Mouse (Mus musculus) brain, embryonic 14.5 days (tissue): ENCODE results near the gene Noc2l.

Experiments used
- CTCF ChIP-seq: fragments of 200-500 bp; IDR thresholded peaks from 2 replicates; pipeline ENCODE4 v1.5.1; 2012; ENCODE audit warnings: inconsistent platforms, mild to moderate bottlenecking, moderate library complexity, borderline replicate concordance; ENCODE audit not compliant: insufficient read depth, insufficient read length; ENCODE audit errors: extremely low read depth
- POLR2A ChIP-seq: fragments of 200-500 bp; IDR thresholded peaks from 2 replicates; pipeline ENCODE4 v1.6.1; 2012; ENCODE audit warnings: mild to moderate bottlenecking, inconsistent platforms, borderline replicate concordance; ENCODE audit not compliant: poor library complexity, insufficient read depth, insufficient read length, severe bottlenecking; ENCODE audit errors: extremely low read depth

GRCm38 (mm10) chr4:156251081-156251480, 15.3 kb downstream of the Noc2l start:
- TF ChIP-seq CTCF (no peak), POLR2A (no peak)
